Mouse (Mus musculus): ENCODE results near the gene Tex19.1.

- TF ChIP-seq CHD1 (IDR thresholded peaks at IDR 0.05; ENCODE audit: low read depth, low read length) (no peak), CTCF (conservative IDR thresholded peaks at IDR 0.05 in 1 of 2, IDR thresholded peaks at IDR 0.05 in 1 of 2; ENCODE audit: low read depth in 2 of 2, low read length in 2 of 2) (no peak), EP300 (IDR thresholded peaks at IDR 0.05; ENCODE audit: low read length) (no peak), POLR2A (IDR thresholded peaks at IDR 0.05; ENCODE audit: low read depth, low read length) (no peak), RCOR1 (conservative IDR thresholded peaks at IDR 0.05; ENCODE audit: low read depth, low read length) (no peak), UBTF (IDR thresholded peaks at IDR 0.05; ENCODE audit: low read depth, low read length) (no peak), NELFE (IDR thresholded peaks at IDR 0.05; ENCODE audit: low read depth, low read length) (no peak)
These were observed 46.2 kb upstream of the Tex19.1 start for GRCm38 (mm10) chr11:121099762-121100161.
